Mouse (Mus musculus): Measurements from ENCODE around the gene Pakap.

DNA sequence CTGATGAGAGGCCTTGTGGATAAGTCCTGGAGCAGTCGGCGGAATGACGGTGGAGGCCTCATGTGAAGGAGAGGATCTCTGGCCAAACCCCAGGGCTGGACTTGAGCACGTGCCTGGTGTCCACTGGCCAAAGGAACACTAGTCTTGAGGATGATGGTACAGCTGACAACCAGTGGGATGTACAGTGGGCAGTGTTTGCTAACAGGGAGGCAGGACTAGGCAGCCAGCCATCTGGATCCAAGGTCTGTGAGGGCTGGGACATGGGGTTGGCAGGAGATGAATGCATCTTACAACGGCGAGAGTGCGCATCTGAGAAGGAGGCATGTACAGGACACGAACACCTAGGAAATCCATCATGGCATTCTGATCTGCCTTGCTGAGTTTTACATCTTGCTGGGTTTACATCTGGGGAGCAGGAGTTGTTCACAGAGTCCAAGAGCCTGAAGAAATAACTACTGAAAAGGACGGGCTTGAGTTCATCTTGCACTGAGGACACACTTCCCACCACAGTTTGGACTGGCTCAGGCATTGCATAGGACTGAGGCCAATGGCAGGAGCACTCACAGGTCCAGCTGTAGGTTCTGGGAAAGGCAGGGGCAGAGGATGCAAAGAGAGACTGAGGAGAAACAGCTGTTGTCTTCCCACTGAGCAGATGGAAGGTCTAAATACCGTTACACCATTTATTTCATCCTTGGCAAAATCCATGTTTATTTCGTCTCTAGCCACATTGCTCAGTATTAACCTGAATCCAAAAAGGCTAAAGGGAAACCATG, 32.9 kb downstream of the Pakap start:
- TF ChIP-seq CTCF (IDR thresholded peaks at IDR 0.05; ENCODE audit: extremely low read depth, insufficient read length, insufficient replicate concordance, low read depth, low read length) (no peak), POLR2A (IDR thresholded peaks at IDR 0.05; ENCODE audit: low read depth, low read length) (no peak)

Data from small intestine, adult 2 months (tissue).